Mouse (Mus musculus) layer of hippocampus, postnatal 14 days (tissue): Measurements from ENCODE around the gene Golgb1. TPM values are rescaled to one million over a fixed set of nuclear protein-coding genes. Genes with fewer than 3 reads are reported as not detected.
A peak's percentile ranks its signal among the peaks of the same experiment; 100 is the strongest.

Source experiments
- DNase-seq, 2 experiments: peaks; one replicate each; pipeline ENCODE4 v3.0.0; 2021 to 2022; ENCODE audit warnings: low spot score in 2 of 2, mixed read lengths in 1 of 2
- total RNA-seq, 2 experiments: library from RNA; stranded (reverse); gene quantifications; 2 replicates each; pipeline ENCODE4 v1.2.3; 2021

Gene Golgb1
- total RNA-seq, 2 experiments from 2014 or later, result 68.8 to 73.3 TPM

DNA sequence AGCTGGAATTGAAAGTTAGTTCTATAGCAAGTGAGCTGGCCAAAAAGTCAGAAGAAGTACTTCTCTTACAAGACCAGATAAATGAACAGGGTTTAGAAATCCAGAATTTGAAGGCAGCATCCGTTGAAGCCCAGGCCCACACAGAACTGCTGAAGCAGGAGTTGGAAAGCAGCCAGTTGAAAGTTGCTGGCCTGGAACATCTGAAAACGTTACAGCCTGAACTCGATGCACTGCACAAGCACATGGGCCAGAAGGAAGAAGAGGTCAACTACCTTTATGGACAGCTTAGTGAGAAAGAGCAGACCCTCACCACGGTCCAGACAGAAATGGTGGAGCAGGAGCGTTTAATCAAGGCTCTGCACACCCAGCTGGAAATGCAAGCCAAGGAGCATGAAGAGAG, 39.3 kb downstream of the Golgb1 start:
- no peak for DNase-seq

DNA sequence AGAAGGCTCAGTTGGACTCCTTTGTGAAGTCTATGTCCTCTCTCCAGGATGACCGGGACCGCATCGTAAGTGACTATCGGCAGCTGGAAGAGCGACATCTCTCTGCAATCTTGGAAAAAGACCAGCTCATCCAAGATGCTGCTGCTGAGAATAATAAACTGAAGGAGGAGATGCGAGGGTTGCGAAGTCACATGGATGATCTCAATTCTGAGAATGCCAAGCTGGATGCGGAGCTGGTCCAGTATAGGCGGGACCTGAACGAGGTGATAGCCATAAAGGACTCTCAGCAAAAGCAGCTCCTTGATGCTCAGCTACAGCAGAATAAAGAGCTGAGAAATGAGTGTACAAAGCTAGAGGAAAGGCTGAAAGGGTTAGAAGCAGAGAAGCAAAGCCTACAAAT, 43.6 kb downstream of the Golgb1 start:
- DNase-seq, result no peak

DNA sequence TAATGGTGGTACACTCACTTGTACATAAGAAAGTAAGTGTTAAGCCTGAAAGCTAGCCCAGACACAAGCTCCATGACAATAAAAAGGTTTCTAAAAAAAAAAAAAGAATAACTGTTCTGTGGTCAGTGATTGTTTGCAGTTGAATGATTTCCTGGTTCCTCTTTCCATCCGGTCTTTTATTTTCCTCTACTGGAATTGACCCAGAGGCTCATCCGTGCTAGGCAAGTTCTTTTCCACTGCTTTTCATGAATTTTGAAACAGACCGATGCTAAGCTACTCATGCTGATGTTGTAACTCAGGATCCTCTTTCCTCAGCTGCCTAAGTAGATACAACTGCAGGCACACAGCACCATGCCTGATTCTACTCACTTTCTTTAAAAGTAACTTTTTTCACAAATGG, 45.5 kb downstream of the Golgb1 start:
- no peak for DNase-seq

DNA sequence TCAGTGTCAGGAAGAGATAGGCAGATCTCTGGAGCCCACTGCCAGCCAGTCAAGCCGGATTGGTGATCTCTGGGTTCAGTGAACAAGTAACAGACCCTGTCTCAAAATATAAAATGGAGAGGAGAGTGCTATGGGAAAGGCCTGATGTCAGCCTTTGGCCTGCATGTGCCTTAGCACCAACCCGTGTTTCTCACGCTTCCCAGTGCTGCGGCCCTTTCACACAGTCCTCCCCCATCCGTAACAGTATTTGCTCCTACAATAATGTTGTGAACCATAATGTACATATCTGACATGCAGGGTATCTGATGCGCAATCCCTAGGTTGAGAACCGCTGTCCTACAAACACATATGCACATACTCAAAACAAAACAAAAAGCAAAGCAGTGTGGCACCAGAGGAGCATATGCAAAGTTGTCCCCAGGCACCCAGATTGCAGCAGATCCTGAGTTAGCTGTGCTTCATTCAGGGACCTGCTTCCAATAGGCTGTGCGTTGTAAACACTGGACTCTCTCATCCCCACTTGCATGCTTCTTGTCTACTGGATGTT, 46.2 kb downstream of the Golgb1 start:
- DNase-seq, result no peak

DNA sequence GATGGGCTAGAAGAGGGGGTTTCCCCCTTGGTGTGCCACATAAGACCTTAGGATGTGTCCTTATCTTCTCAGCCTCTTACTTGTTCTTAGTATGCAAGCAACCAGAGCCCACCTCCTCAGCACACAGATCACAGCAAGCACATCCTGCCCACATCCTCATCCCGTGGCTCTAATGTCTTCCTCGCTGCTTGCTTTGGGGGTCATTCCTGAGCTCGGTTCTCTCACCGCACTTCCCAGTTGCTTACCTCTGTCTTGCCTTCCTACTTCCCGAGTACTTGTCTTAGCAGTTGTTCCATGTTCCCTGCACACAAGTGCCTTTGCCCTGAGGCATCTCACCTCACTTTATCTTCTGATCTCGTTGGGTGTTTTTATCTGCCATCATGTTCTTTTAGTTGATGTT, 47.0 kb downstream of the Golgb1 start:
- DNase-seq, result no peak

DNA sequence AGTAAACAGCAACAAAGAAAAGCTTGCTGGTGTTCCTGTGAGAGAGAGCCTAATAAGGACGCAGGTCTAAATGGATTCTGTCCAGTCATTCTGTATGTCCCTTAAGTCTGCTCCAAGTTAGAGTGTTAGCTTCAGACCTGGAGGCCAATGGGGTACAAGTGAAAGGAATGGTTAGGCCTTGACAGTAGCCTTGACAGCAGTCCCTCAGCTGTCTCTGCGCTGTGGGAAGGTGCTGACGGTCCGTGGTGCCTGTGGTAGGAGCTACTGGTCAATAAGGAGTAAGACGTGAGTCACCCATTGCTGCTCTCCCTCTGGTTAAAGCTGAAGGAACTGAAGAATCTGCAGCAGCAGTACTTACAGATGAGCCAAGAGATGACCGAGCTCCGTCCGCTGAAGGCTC, 49.4 kb downstream of the Golgb1 start:
- DNase-seq, result no peak

DNA sequence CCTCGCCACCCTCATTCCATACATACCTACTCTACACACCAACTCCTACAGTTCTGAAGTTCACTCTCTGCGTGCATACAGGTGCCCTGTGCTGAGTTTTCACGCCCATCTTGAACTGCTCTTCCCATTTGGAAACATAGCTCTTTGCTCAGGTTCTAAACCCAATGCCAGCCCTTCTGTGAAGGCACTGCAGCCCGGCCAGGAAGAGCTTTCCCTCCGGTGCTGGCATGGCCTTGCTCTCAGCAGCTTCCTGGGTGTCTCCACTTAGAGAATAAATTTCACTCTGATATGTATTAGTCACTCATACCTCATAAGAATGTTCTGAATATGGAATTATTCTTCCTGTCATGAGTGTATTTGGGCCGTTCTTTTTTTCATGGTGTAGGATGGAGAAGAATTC, 50.4 kb downstream of the Golgb1 start:
- no peak for DNase-seq

DNA sequence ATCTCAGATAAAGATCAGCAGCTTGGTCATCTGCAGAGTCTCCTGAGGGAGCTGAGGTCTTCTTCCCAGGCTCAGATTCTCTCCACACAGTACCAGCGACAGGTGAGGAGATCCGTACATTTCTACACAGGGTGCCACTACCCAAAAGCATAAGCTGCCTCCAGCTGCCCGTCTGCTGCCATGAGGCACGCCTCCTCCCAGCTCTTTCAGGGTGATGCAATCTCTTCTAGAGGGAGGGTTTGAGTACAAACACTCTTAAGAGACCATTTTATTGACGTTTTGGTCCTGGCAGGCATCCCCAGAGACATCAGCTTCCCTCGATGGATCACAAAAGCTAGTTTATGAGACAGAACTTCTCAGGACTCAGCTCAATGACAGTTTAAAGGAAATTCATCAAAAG, 50.9 kb downstream of the Golgb1 start:
- peak in 1 of 2 experiments; percentile 20 for DNase-seq

DNA sequence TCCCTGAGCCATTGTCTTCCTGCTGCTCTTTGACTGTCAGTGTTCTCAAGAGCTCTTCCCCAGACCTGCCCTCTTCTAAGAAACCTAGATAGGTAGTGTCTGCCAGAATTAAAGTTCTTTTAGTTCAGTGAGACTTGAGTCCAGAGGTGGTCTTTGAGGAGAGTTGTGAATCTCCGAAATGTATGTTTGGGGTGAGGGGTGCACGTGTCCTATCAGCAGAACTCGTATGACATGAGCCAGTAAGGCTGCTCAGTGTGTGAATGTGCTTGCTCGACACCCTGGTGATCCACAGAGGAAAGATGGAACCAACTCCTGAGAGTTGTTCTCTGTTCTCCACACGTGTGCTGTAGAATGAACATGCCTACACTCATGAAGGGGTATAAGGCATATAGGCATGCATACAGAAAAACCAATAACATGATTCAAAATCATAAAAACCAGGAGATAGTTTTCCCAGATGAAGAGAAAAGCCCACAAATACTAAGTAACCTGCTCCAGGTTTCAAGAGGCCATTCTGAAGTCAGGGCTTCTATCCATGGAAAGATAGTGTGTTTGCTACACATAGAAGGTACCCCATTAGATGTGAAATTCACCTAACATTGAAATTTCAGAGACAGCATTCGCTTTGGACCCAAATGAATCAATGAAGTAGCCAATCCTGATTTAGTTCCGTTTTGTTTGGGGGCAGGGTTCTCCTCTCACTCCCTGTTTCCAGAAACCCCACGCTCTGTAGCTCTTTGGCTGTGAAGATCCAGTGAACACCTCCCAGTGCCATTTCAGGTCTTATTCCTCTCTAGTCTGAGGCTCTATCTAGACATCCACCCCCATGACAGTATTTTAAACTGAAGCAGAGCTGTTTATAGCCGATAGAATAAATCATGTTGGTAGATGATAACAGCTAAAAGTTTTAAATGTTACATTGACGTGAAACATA, 51.8 kb downstream of the Golgb1 start:
- no peak for DNase-seq

DNA sequence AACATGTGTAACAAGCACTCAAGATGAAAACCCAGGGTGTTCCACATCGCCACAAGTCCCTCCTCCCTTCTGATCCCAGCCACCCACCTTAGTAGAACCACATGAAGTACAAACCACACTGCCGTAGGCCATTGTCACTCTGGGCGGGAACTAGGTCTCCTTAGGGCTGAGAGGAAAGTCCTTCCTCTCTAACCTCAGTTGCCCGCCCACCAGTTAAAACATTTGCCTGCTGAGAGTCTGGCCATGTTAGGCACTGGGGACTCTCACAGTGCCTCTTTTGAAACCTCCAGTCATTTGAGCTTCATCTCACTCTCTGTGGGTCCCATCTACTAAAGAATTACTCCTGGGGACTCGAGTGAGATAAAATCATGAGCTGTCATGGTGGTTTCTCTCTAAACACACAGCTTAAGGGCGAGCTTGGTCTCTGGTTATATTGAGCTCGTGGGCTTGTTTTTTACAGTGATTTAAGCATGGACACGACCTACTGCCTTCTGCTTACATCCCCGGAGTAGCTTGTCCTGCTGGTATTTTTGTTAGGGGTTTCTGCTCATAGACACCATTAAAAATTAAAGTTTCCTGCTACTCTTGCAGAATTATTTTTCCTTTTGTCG, 52.7 kb downstream of the Golgb1 start:
- no peak for DNase-seq

DNA sequence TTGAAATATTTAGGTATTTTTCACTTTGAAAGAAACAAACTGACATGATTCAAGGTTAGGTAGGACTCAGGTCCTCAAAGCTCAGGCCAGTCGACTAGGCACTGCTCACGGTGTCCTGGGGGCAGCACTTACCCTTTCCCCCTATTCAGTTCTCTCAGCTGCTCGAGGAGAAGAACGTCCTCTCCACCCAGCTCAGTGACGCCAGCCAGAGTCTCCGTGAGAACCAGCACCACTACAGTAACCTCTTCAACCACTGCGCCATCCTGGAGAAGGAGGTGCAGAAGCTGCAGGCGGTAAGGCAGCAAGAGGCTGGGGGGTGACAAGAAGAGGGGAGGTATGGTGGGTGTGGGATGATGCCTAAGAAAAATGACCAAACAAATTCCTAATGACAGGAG, 53.2 kb downstream of the Golgb1 start:
- no peak for DNase-seq

DNA sequence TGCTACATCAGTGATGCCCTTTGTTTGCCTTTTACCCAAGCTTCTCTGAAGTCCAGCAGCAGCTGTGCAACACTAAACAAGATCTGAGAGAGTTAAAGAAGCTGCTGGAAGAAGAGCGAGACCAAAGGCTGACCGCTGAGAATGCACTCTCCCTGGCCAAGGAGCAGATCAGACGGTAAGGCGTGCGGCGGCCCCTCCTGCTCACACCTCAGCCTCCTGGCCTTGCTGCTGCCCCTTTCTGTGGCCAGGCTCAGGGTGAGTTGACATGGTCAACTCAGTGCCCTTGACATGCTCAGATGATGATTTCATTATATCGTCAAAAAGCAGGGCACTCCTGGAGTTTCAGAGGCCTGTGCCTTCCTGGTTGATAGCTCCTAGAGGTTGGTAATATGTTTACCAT, 54.3 kb downstream of the Golgb1 start:
- DNase-seq, result no peak

DNA sequence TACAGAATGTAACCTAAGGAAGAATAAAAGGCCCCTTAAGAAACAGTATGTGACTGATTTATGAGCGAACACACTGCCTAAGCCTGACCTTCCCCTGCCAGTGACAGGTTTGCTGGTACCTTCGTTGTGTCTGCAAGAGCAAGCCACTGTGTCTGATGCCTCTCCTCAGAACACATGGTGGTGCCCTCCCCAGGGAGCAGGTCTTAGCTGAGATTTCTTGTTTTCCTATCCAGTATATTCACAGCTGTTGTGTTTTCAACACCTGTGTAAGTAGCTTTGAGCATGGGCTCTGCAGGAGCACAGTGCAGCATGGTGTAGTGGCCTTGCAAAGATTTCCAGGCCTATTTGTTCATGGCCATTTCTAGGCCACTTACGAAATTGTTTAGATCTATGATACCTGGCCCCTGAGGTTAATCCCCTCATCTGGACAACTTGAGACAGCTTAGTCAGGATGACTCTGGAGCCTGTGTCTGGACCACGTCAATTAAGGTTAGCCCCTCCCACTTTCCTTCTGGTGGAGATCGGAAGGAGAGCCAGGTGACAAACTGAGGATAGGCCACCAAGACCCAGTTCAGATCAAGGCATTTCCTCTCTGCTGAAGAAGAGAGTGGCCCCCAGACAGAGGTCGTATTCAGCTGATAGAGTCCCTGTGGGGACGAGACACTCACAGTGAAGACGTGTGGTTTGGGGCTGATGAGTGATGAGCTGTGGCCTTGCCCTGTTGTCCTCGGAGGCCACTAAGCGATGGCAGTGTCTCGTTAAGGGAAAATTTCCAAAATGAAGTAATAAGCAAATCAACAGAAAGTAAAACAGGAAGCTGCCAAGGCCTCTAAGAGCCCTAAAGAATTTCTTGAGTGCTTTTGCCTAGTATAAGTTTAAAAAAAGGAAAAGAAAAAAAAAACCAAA, 55.5 kb downstream of the Golgb1 start:
- no peak for DNase-seq

DNA sequence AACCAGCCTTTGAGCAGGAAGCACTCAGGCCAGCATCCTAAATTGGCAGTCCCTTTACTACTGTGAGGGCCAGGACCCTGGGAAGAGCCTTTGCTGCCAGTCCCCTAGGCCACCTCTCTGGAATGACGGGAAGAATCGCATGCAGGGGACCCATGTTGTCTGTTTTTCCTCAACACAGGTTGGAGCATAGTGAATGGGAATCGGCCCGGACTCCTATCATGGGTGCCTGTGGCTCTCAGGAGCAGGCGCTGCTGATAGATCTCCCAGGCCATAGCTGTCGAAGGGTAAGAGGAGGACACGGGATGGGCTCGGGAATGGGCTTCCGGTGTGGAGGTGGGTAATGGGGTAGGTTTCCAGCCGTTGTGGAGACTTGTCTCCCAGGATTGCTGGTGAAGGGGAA, 56.4 kb downstream of the Golgb1 start:
- no peak for DNase-seq

DNA sequence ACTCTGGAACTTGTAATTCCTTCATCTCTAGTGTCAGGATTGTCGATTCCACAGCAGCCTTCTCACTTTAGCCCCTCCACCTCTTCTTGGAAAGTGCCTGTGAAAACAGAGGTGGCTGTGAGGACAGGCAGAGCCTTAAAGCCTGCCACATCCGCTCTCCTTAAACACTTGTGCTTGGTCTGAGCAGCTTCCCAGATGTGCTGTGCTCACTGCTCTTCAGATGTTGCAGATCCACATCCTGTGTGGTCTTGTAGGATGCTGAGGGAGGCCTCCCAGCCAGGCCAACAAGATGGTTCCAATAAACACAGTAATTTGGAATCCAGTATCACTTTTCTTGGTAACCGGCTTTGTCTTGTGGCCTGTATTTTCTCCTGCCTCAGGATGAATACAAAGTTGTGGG, 57.0 kb downstream of the Golgb1 start:
- no peak for DNase-seq

DNA sequence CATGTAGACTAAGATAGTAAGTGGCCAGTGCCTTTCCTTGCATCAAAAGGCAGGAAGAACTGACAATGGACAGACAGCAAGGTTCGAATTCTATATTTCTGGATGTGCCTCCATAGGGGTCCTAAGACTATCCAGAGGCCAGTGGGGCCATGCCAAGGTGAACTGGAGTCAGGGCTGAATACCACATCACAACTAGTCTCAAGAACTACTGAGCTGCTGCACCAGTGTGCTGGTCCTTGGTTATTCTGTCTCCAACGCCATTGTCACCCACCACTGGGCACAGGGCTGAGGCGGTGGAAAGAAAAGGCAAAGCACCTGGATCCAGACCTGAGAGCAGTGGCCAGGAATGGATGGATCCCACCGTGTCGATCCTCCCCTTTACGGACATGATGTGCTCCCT, 57.6 kb downstream of the Golgb1 start:
- no peak for DNase-seq

DNA sequence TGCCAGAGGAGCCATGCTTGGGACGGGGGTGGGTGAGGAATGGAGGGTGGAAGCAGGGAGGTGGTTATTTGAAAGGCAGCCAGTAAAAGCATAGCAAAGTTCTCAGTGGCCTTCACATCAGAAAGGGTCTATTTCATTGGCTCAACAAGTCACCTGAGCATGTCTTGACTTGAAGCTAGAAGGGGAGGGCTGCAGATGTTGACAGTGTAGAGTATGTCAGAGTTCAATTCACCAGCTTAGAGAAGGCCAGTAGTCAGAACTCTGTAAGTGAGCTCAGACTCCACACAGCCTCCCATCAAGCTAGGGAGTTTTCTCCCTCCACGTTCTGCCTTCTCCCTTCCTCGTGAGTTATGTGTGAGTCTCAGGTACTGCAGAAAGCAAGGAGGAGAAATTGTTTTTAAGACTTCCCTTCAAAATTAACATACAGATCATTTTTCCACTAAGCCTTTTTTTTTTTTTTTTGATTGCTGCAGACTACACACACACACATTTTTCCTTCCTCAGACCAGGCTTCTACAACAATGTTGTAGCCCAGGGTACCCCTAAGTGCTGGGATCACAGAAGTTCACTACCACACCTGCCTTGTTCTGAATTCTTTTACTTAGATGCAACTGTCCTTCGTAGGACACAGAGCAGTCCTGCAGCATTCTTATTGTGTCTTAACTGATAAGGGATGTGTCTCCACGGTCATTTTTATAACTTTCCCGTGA, 59.3 kb downstream of the Golgb1 start:
- DNase-seq, result no peak

DNA sequence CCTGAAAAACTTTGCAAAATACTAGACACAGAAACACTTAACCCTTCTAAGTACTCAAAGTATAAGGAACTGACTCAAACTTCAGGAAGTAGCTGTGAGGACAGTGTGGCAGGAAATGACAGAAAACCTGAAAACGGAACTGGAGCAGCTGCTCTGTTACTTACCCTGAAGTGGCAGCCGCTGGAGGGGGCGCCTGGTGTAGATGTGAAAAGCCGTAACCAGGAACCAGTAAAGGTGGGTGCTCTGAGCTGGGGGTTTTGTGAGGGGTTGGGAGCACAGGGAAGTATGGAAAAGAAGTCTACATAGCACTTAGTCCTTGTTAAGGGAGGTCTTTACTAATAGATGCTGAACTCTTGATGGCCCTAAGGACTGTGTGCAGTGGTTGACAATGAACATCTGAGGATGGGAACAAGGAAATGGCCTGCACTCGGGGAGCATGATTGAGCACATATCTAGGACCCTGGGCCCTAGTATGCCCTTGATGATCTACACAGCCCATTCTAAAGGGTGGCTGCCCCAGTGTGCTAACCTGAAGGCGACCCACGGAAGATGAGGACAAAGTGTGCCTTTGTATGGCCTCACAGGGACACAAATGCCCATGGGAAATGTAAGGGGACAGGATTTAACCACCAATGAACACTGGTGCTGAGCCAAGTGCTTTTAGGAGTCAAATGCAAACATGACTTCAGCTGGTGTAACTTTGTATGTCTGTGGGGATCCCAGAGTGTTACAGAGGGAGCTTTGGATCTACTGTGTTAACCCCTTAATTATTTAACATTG, 60.1 kb downstream of the Golgb1 start, which contains the start of gene Hcls1:
TSS of gene Hcls1 (plus strand) at position 143 of the 780 bp plus-strand sequence.
- DNase-seq, result no peak

DNA sequence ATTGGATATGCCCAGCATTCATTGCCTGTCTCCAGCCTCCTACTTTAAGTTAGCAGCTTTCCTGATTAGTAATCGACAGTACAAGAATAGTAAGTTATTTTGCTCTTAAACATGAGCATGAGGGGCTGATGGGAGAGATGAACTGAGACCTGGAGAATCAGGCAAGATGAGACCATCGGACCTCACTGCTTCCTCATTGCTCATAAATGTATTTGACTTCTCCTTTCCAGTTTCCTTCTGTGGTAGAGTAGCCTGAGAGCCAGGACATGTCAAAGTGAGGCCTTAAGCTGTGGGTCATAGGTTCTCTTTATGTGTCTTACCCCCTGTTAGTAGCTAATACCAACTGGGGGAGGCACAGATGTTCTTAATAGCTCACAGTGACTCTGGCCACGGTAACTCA, 60.9 kb downstream of the Golgb1 start:
- no peak for DNase-seq
